Mouse (Mus musculus): ENCODE data around the gene Nt5c1b. TPM values are rescaled to one million over a fixed set of nuclear protein-coding genes. Genes with fewer than 3 reads are reported as not detected.

Gene Nt5c1b
- polyA plus RNA-seq, 1 experiment from 2014 or later, result not detected

GRCm38 (mm10) chr12:10390671-10391441 is 21.1 kb downstream of the Nt5c1b start, which contains the start of gene Rdh14:
TSS of gene Rdh14 (plus strand) at chr12:10390772.
- Histone ChIP-seq H3K27ac (replicated peaks) (peak within 1 kb of the TSS; percentile 97), H3K9me3 (ENCODE audit: control insufficient read depth, low read length) (no peaks in the 10 kb centered on the region), H3K4me2 (replicated peaks; ENCODE audit: low read depth) (peak within 1 kb of the TSS; percentile 72), H3K36me3 (ENCODE audit: control insufficient read depth, insufficient read depth, low read length) (no peaks in the 10 kb centered on the region), H3K27me3 (ENCODE audit: control insufficient read depth, insufficient read depth, low read length) (no peaks in the 10 kb centered on the region), H3K4me1 (replicated peaks; ENCODE audit: control insufficient read depth, insufficient read depth) (no peaks in the 10 kb centered on the region), H3K9ac (ENCODE audit: low read length) (peak within 1 kb of the TSS; percentile 98), H3K4me3 (ENCODE audit: low read depth, low read length) (peak within 1 kb of the TSS; percentile 82)
- DNase-seq (ENCODE audit: low spot score) (peak; percentile 97), ATAC-seq (ENCODE audit: low FRiP score, low TSS enrichment) (peak; percentile 99)
- WGBS, result under 1% methylated on average over 50 of the region's 53 CpGs
- peak; percentile 33 for TF ChIP-seq EP300 (optimal IDR thresholded peaks at IDR 0.05)
- peak; percentile 80 for TF ChIP-seq CTCF (IDR thresholded peaks at IDR 0.05; ENCODE audit: low read depth)

- Histone ChIP-seq H3K4me1 (replicated peaks; ENCODE audit: control insufficient read depth, insufficient read depth) (no peaks in the 10 kb centered on the region), H3K9me3 (ENCODE audit: control insufficient read depth, low read length) (no peaks in the 10 kb centered on the region), H3K27ac (replicated peaks) (no peak overlapping the region), H3K4me3 (ENCODE audit: low read depth, low read length) (no peak overlapping the region), H3K36me3 (ENCODE audit: control insufficient read depth, insufficient read depth, low read length) (no peaks in the 10 kb centered on the region), H3K4me2 (replicated peaks; ENCODE audit: low read depth) (no peak overlapping the region), H3K9ac (ENCODE audit: low read length) (no peak overlapping the region), H3K27me3 (ENCODE audit: control insufficient read depth, insufficient read depth, low read length) (no peaks in the 10 kb centered on the region)
- DNase-seq (ENCODE audit: low spot score) (no peak), ATAC-seq (ENCODE audit: low FRiP score, low TSS enrichment) (no peak)
- TF ChIP-seq EP300 (optimal IDR thresholded peaks at IDR 0.05) (no peak), CTCF (IDR thresholded peaks at IDR 0.05; ENCODE audit: low read depth) (no peak)
- WGBS, result 29% methylated on average over 1 of the region's 1 CpGs
Observed at GRCm38 (mm10) chr12:10400788-10401187, 31.0 kb downstream of the Nt5c1b start.

GRCm38 (mm10) chr12:10402421-10403115 is 32.8 kb downstream of the Nt5c1b start:
- no peak for DNase-seq (ENCODE audit: low spot score)
- TF ChIP-seq EP300 (optimal IDR thresholded peaks at IDR 0.05) (no peak), CTCF (IDR thresholded peaks at IDR 0.05; ENCODE audit: low read depth) (no peak)
- Histone ChIP-seq H3K36me3 (ENCODE audit: control insufficient read depth, insufficient read depth, low read length) (no peaks in the 10 kb centered on the region), H3K4me3 (ENCODE audit: low read depth, low read length) (no peak overlapping the region), H3K4me2 (replicated peaks; ENCODE audit: low read depth) (no peak overlapping the region), H3K4me1 (replicated peaks; ENCODE audit: control insufficient read depth, insufficient read depth) (no peaks in the 10 kb centered on the region), H3K27ac (replicated peaks) (no peak overlapping the region), H3K27me3 (ENCODE audit: control insufficient read depth, insufficient read depth, low read length) (no peaks in the 10 kb centered on the region), H3K9me3 (ENCODE audit: control insufficient read depth, low read length) (no peaks in the 10 kb centered on the region), H3K9ac (ENCODE audit: low read length) (no peak overlapping the region)
- WGBS, result 83% methylated on average over 9 of the region's 9 CpGs
- no peak for ATAC-seq (ENCODE audit: low FRiP score, low TSS enrichment)

GRCm38 (mm10) chr12:10410511-10411179 is 40.9 kb downstream of the Nt5c1b start:
- no peaks in the 10 kb centered on the region for H3K36me3 ChIP-seq (ENCODE audit: control insufficient read depth, insufficient read depth, low read length)
- no peaks in the 10 kb centered on the region for H3K27me3 ChIP-seq (ENCODE audit: control insufficient read depth, insufficient read depth, low read length)
- H3K9me3 ChIP-seq (ENCODE audit: control insufficient read depth, low read length), result no peaks in the 10 kb centered on the region
- no peak overlapping the region for H3K4me3 ChIP-seq (ENCODE audit: low read depth, low read length)
- H3K27ac ChIP-seq (replicated peaks), result no peak overlapping the region
- no peak for ATAC-seq (ENCODE audit: low FRiP score, low TSS enrichment)
- TF ChIP-seq CTCF (IDR thresholded peaks at IDR 0.05; ENCODE audit: low read depth) (no peak), EP300 (optimal IDR thresholded peaks at IDR 0.05) (no peak)
- DNase-seq (ENCODE audit: low spot score), result no peak
- no peaks in the 10 kb centered on the region for H3K4me1 ChIP-seq (replicated peaks; ENCODE audit: control insufficient read depth, insufficient read depth)
- H3K4me2 ChIP-seq (replicated peaks; ENCODE audit: low read depth), result no peak overlapping the region
- WGBS, result 79% methylated on average over 3 of the region's 3 CpGs
- H3K9ac ChIP-seq (ENCODE audit: low read length), result no peak overlapping the region

GRCm38 (mm10) chr12:10411453-10411852 is 41.7 kb downstream of the Nt5c1b start:
- DNase-seq (ENCODE audit: low spot score), result no peak
- ATAC-seq (ENCODE audit: low FRiP score, low TSS enrichment), result no peak
- no peaks in the 10 kb centered on the region for H3K27me3 ChIP-seq (ENCODE audit: control insufficient read depth, insufficient read depth, low read length)
- 77% methylated on average over 1 of the region's 1 CpGs for WGBS
- no peaks in the 10 kb centered on the region for H3K9me3 ChIP-seq (ENCODE audit: control insufficient read depth, low read length)
- no peak overlapping the region for H3K27ac ChIP-seq (replicated peaks)
- no peaks in the 10 kb centered on the region for H3K36me3 ChIP-seq (ENCODE audit: control insufficient read depth, insufficient read depth, low read length)
- H3K4me1 ChIP-seq (replicated peaks; ENCODE audit: control insufficient read depth, insufficient read depth), result no peaks in the 10 kb centered on the region
- TF ChIP-seq CTCF (IDR thresholded peaks at IDR 0.05; ENCODE audit: low read depth) (no peak), EP300 (optimal IDR thresholded peaks at IDR 0.05) (no peak)
- no peak overlapping the region for H3K4me2 ChIP-seq (replicated peaks; ENCODE audit: low read depth)
- no peak overlapping the region for H3K4me3 ChIP-seq (ENCODE audit: low read depth, low read length)
- H3K9ac ChIP-seq (ENCODE audit: low read length), result no peak overlapping the region

All from stomach, postnatal 0 days (tissue).